Mouse (Mus musculus) hindbrain, embryonic 14.5 days (tissue): ENCODE data around the gene Il1r1. TPM values are rescaled to one million over a fixed set of nuclear protein-coding genes. Genes with fewer than 3 reads are reported as not detected.

Source experiments
- ATAC-seq: fragments of 200-750 bp; cut with Nextera tagmentation; 2 replicates; pipeline ENCODE4 v1.8.0; 2017; ENCODE audit warnings: moderate number of reproducible peaks, mild to moderate bottlenecking, moderate TSS enrichment, moderate library complexity; ENCODE audit not compliant: low FRiP score
- DNase-seq: peaks from one replicate; pipeline ENCODE4 v3.0.0-alpha.2; 2015; ENCODE audit warnings: low spot score
- H3K27ac ChIP-seq: fragments of 300-500 bp; sonication (generic); 2 replicates; pipeline ENCODE4 v1.5.1; 2014; ENCODE audit warnings: mild to moderate bottlenecking, moderate library complexity
- H3K27me3 ChIP-seq: fragments of 300-500 bp; sonication (generic); 2 replicates; pipeline ENCODE4 v1.6.1; 2014; ENCODE audit warnings: mild to moderate bottlenecking, low read length, mixed read lengths; ENCODE audit not compliant: control insufficient read depth, insufficient read depth
- H3K36me3 ChIP-seq: fragments of 300-500 bp; sonication (generic); replicated peaks from 2 replicates; pipeline ENCODE4 v1.6.1; 2014; ENCODE audit not compliant: control insufficient read depth, insufficient read depth
- H3K4me1 ChIP-seq: fragments of 300-500 bp; sonication (generic); replicated peaks from 2 replicates; pipeline ENCODE4 v1.6.1; 2014; ENCODE audit warnings: antibody characterized with exemption, low read length, mixed read lengths; ENCODE audit not compliant: control insufficient read depth, insufficient read depth
- H3K4me2 ChIP-seq: fragments of 300-500 bp; sonication (generic); replicated peaks from 2 replicates; pipeline ENCODE4 v1.6.1; 2014; ENCODE audit warnings: mild to moderate bottlenecking, moderate library complexity
- H3K4me3 ChIP-seq: fragments of 300-500 bp; sonication (generic); replicated peaks from 2 replicates; pipeline ENCODE4 v1.5.1; 2014; ENCODE audit warnings: mild to moderate bottlenecking, low read length
- H3K9ac ChIP-seq: fragments of 300-500 bp; sonication (generic); 2 replicates; pipeline ENCODE4 v1.6.1; 2014
- H3K9me3 ChIP-seq: fragments of 300-500 bp; sonication (generic); 2 replicates; pipeline ENCODE4 v1.6.1; 2016; ENCODE audit warnings: low read length; ENCODE audit not compliant: control insufficient read depth
- WGBS: fragments of 180-500 bp; shearing (Covaris S2); extraction: QIAGEN DNeasy Blood & Tissue Kit; methylation state at CpG from one replicate; pipeline ENCODE4 v1.1.7; 2014; 5-methylcytosine and 5-hydroxymethylcytosine counted together
- polyA plus RNA-seq: library from polyadenylated mRNA; unstranded; fragments of >200 nt; fragmentation: Nextera tagmentation; extraction: Ambion mirVana; gene quantifications from 2 replicates; pipeline ENCODE4 v1.2.1, GENCODE M21; 2014

The Il1r1 gene
- polyA plus RNA-seq, 1 experiment from 2014 or later, result 0.66 TPM

- H3K4me1 ChIP-seq, result peaks cover 12% of the 10 kb centered on the region
- peaks cover 34% of the 10 kb centered on the region for H3K27me3 ChIP-seq
- no peak overlapping the region for H3K4me3 ChIP-seq
- no peak overlapping the region for H3K27ac ChIP-seq
- no peak overlapping the region for H3K9ac ChIP-seq
- DNase-seq, result no peak
- no peaks in the 10 kb centered on the region for H3K36me3 ChIP-seq
- ATAC-seq, result no peak
- H3K4me2 ChIP-seq, result no peak overlapping the region
- H3K9me3 ChIP-seq, result no peaks in the 10 kb centered on the region
- WGBS, result 87% methylated on average over 3 of the region's 3 CpGs
Observed at GRCm38 (mm10) chr1:40327604-40328003, 102.7 kb downstream of the Il1r1 start.

GRCm38 (mm10) chr1:40329526-40329925 is 104.6 kb downstream of the Il1r1 start:
- ATAC-seq, result no peak
- 95% methylated on average over 1 of the region's 1 CpGs for WGBS
- no peak overlapping the region for H3K4me3 ChIP-seq
- DNase-seq, result no peak
- H3K4me1 ChIP-seq, result peaks cover 12% of the 10 kb centered on the region
- H3K9ac ChIP-seq, result no peak overlapping the region
- H3K36me3 ChIP-seq, result no peaks in the 10 kb centered on the region
- H3K27ac ChIP-seq, result no peak overlapping the region
- H3K9me3 ChIP-seq, result no peaks in the 10 kb centered on the region
- peaks cover 26% of the 10 kb centered on the region for H3K27me3 ChIP-seq
- no peak overlapping the region for H3K4me2 ChIP-seq

- H3K36me3 ChIP-seq, result no peaks in the 10 kb centered on the region
- no peak overlapping the region for H3K4me2 ChIP-seq
- DNase-seq (no peak), ATAC-seq (no peak)
- H3K9ac ChIP-seq, result no peak overlapping the region
- H3K4me3 ChIP-seq, result no peak overlapping the region
- no peaks in the 10 kb centered on the region for H3K9me3 ChIP-seq
- peaks cover 19% of the 10 kb centered on the region for H3K27me3 ChIP-seq
- H3K27ac ChIP-seq, result no peak overlapping the region
- 87% methylated on average over 8 of the region's 8 CpGs for WGBS
- peaks cover 11% of the 10 kb centered on the region for H3K4me1 ChIP-seq
Observed at GRCm38 (mm10) chr1:40330181-40330580, 105.3 kb downstream of the Il1r1 start.

DNA sequence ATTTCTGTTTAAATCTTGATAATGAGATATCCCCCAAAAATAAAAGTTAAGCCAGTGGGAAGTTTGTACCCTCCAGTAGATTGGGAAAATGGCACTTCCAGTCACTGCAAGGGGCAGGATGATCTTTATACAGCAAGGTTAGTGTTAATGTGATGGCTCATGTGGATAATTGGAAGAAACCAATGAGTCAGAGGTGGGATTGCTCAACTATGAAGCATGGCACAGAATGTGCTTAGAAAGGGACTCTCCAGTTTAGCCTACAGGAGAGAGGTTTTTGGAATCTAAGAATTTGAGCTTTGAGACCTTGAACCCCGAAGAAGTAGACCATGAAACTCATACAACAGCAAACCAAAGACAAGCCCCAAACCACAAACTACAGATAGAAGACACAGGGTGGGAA is 114.5 kb downstream of the Il1r1 start:
- no peaks in the 10 kb centered on the region for H3K27me3 ChIP-seq
- H3K9me3 ChIP-seq, result no peaks in the 10 kb centered on the region

GRCm38 (mm10) chr1:40340102-40340501 is 115.2 kb downstream of the Il1r1 start:
- ATAC-seq (no peak), DNase-seq (no peak)
- Histone ChIP-seq H3K4me1 (no peaks in the 10 kb centered on the region), H3K36me3 (no peaks in the 10 kb centered on the region), H3K27ac (no peak overlapping the region), H3K4me3 (no peak overlapping the region), H3K9me3 (no peaks in the 10 kb centered on the region), H3K27me3 (no peaks in the 10 kb centered on the region), H3K4me2 (no peak overlapping the region), H3K9ac (no peak overlapping the region)
- 87% methylated on average over 3 of the region's 4 CpGs for WGBS

More for the DNA sequence above, 114.5 kb downstream of the Il1r1 start:
- Histone ChIP-seq H3K4me2 (no peak overlapping the region), H3K4me1 (no peaks in the 10 kb centered on the region), H3K36me3 (no peaks in the 10 kb centered on the region), H3K9ac (no peak overlapping the region), H3K27ac (no peak overlapping the region), H3K4me3 (no peak overlapping the region)
- no peak for DNase-seq
- ATAC-seq, result no peak
- 92% methylated on average over 1 of the region's 1 CpGs for WGBS

- no peaks in the 10 kb centered on the region for H3K27me3 ChIP-seq
- no peak overlapping the region for H3K4me3 ChIP-seq
- DNase-seq, result no peak
- no peaks in the 10 kb centered on the region for H3K4me1 ChIP-seq
- H3K9me3 ChIP-seq, result no peaks in the 10 kb centered on the region
- no peak overlapping the region for H3K27ac ChIP-seq
- ATAC-seq, result no peak
- no peak overlapping the region for H3K4me2 ChIP-seq
- H3K36me3 ChIP-seq, result no peaks in the 10 kb centered on the region
- no peak overlapping the region for H3K9ac ChIP-seq
- WGBS, result 80% methylated on average over 4 of the region's 4 CpGs
Observed at GRCm38 (mm10) chr1:40352158-40352903, 127.5 kb downstream of the Il1r1 start.

DNA sequence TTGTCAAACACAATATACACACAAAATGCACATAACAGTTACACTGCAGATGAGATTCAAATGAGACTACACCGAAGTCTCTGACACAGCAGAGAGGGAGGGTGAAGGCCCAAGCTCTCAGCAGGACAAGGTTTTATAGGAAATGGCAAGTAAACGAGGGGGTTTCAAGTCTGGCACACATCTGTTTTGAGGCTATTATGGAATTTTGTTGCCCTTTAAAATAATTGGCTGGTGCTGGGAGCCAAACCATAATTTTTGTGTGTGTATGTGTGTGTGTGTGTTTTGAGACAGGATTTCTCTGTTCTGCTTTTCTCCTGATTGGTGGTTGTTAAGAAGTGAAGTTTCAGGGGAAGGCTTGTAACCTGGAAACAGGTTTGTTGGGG is 128.0 kb downstream of the Il1r1 start:
- Histone ChIP-seq H3K27ac (no peak overlapping the region), H3K27me3 (no peaks in the 10 kb centered on the region), H3K9me3 (no peaks in the 10 kb centered on the region), H3K4me1 (no peaks in the 10 kb centered on the region), H3K4me3 (no peak overlapping the region), H3K36me3 (no peaks in the 10 kb centered on the region), H3K9ac (no peak overlapping the region), H3K4me2 (no peak overlapping the region)
- 70% methylated on average over 2 of the region's 2 CpGs for WGBS
- DNase-seq, result no peak
- ATAC-seq, result no peak

GRCm38 (mm10) chr1:40354665-40355064 is 129.8 kb downstream of the Il1r1 start:
- DNase-seq (no peak), ATAC-seq (no peak)
- H3K9ac ChIP-seq, result no peak overlapping the region
- no peak overlapping the region for H3K4me3 ChIP-seq
- no peaks in the 10 kb centered on the region for H3K27me3 ChIP-seq
- H3K9me3 ChIP-seq, result no peaks in the 10 kb centered on the region
- no peaks in the 10 kb centered on the region for H3K36me3 ChIP-seq
- no peaks in the 10 kb centered on the region for H3K4me1 ChIP-seq
- no peak overlapping the region for H3K4me2 ChIP-seq
- no peak overlapping the region for H3K27ac ChIP-seq
- 91% methylated on average over 3 of the region's 3 CpGs for WGBS

DNA sequence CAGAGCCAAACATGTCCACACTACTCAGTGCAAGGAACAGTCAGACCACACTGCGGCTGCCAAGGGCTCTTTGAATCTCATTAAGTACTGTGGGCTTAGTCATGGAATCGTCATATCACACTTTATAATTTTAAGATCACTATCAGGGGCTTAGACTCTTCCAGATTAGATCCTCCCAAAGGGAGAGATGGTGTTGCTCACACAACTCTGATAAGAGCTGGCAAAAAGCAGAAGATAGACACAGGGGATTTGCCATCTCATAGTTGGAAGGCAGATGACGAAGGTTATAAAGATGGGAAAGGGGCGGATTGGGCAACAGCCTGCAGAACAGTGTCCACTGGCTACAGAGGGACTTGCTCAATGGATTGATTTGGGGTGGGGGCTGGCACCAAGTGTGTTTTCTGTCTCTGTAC is 130.6 kb downstream of the Il1r1 start:
- no peaks in the 10 kb centered on the region for H3K27me3 ChIP-seq
- H3K9me3 ChIP-seq, result no peaks in the 10 kb centered on the region
- no peak overlapping the region for H3K27ac ChIP-seq
- no peak overlapping the region for H3K4me2 ChIP-seq
- ATAC-seq (no peak), DNase-seq (no peak)
- H3K36me3 ChIP-seq, result no peaks in the 10 kb centered on the region
- no peak overlapping the region for H3K4me3 ChIP-seq
- H3K4me1 ChIP-seq, result no peaks in the 10 kb centered on the region
- H3K9ac ChIP-seq, result no peak overlapping the region
- 94% methylated on average over 4 of the region's 4 CpGs for WGBS
